ENCODE assay signal across 9 mouse cellular contexts in genomic region chr8:105361751-105362702, GRCm38 (mm10). TPM values are rescaled to one million over a fixed set of nuclear protein-coding genes. Genes with fewer than 3 reads are reported as not detected.
DNase-seq lines count a peak whose midpoint lies in the region; ATAC-seq lines count a peak whose summit lies in the region.
"Had no signal": no experiment of that assay in that cellular context is flagged by ENCODE, and none has a peak within 500 bp of the region (broad histone marks: within the 10 kb centered on the region; RNA-seq: fewer than 3 reads in every experiment).

No protein-coding gene starts in this region.

- ATAC-seq in hindbrain, embryonic 13.5 days (ENCODE audit: low FRiP score) = no peak
- no peak for ATAC-seq in hindbrain, embryonic 16.5 days
- no peak for ATAC-seq in heart, embryonic 14.5 days (ENCODE audit: insufficient number of reproducible peaks, insufficient read depth, low FRiP score, low read depth)
- ATAC-seq in inflammation-experienced regulatory T-cells, adult 6 months = no peak

- H3K36me3 ChIP-seq in hindbrain, embryonic 13.5 days = peaks cover 40% of the 10 kb centered on the region
- H3K36me3 ChIP-seq in hindbrain, embryonic 16.5 days (ENCODE audit: control insufficient read depth, insufficient read depth, low read length) = peaks cover 16% of the 10 kb centered on the region
- H3K36me3 ChIP-seq in heart, embryonic 14.5 days (ENCODE audit: control insufficient read depth, insufficient read depth, low read length) = no peaks in the 10 kb centered on the region

- H3K9ac ChIP-seq in hindbrain, embryonic 13.5 days = peak overlapping the region; percentile 19; the same call in 1 of the 2 replicates
- H3K9ac ChIP-seq in hindbrain, embryonic 16.5 days (ENCODE audit: low read depth, low read length) = no peak overlapping the region
- no peak overlapping the region for H3K9ac ChIP-seq in heart, embryonic 14.5 days (ENCODE audit: low read length)

- peak; percentile 79 for DNase-seq in kidney, postnatal 14 days
- no peak for DNase-seq in adipocyte (ENCODE audit: low spot score)
- DNase-seq in cerebellum, postnatal 4 days (ENCODE audit: low spot score in 2 of 2) = no peak

- H3K4me3 ChIP-seq in hindbrain, embryonic 13.5 days = no peak overlapping the region
- H3K4me3 ChIP-seq in hindbrain, embryonic 16.5 days (ENCODE audit: low read length) = no peak overlapping the region
- H3K4me3 ChIP-seq in brown adipose tissue, adult 24 weeks (ENCODE audit: insufficient read depth, low read depth, low read length) = no peak overlapping the region
- H3K4me3 ChIP-seq in heart, embryonic 14.5 days (ENCODE audit: control insufficient read depth in 1 of 2, insufficient read depth in 1 of 2, low read depth in 1 of 2, low read length in 2 of 2) = no peak overlapping the region

- WGBS in hindbrain, embryonic 13.5 days = 80% methylated on average over 12 of the region's 12 CpGs
- 62% methylated on average over 12 of the region's 12 CpGs for WGBS in hindbrain, embryonic 16.5 days
- WGBS in heart, embryonic 14.5 days = 59% methylated on average over 12 of the region's 12 CpGs

- no peak overlapping the region for H3K27ac ChIP-seq in hindbrain, embryonic 13.5 days
- no peak overlapping the region for H3K27ac ChIP-seq in hindbrain, embryonic 16.5 days (ENCODE audit: low read depth, low read length)
- H3K27ac ChIP-seq in brown adipose tissue, adult 24 weeks (replicated peaks; ENCODE audit: low read depth, low read length) = peak overlapping the region; percentile 22
- peak overlapping the region; percentile 29 to 54 for H3K27ac ChIP-seq in heart, embryonic 14.5 days (replicated peaks in 1 of 2; ENCODE audit: control insufficient read depth in 1 of 2, insufficient read depth in 1 of 2, low read depth in 2 of 2, low read length in 2 of 2)
- H3K27ac ChIP-seq: macrophage had no signal

- no peaks in the 10 kb centered on the region for H3K27me3 ChIP-seq in hindbrain, embryonic 13.5 days
- no peaks in the 10 kb centered on the region for H3K27me3 ChIP-seq in hindbrain, embryonic 16.5 days (replicated peaks; ENCODE audit: control insufficient read depth, insufficient read depth, low read length)
- no peaks in the 10 kb centered on the region for H3K27me3 ChIP-seq in heart, embryonic 14.5 days (ENCODE audit: control insufficient read depth, insufficient read depth, low read length)

- no peaks in the 10 kb centered on the region for H3K9me3 ChIP-seq in hindbrain, embryonic 13.5 days
- no peaks in the 10 kb centered on the region for H3K9me3 ChIP-seq in hindbrain, embryonic 16.5 days (ENCODE audit: control insufficient read depth, low read length)
- H3K9me3 ChIP-seq in heart, embryonic 14.5 days (ENCODE audit: control insufficient read depth, low read length) = no peaks in the 10 kb centered on the region

- 0 out of 2 replicates have a peak, but pooled peaks cover 12% of the 10 kb centered on the region for H3K4me1 ChIP-seq in hindbrain, embryonic 13.5 days (replicated peaks)
- H3K4me1 ChIP-seq in hindbrain, embryonic 16.5 days (ENCODE audit: control insufficient read depth, insufficient read depth, low read depth, low read length) = no peaks in the 10 kb centered on the region; the same call in 1 of the 2 replicates
- H3K4me1 ChIP-seq in brown adipose tissue, adult 24 weeks (ENCODE audit: control insufficient read depth, insufficient read depth, insufficient read length, low read length) = peaks cover 11% of the 10 kb centered on the region; the same call in 1 of the 2 replicates
- peaks cover 3 to 4% of the 10 kb centered on the region in 2 experiments; a peak in 3 of 4 replicates for H3K4me1 ChIP-seq in heart, embryonic 14.5 days (ENCODE audit: control insufficient read depth in 2 of 2, insufficient read depth in 2 of 2, low read length in 2 of 2)

- no peak overlapping the region for H3K4me2 ChIP-seq in hindbrain, embryonic 13.5 days
- H3K4me2 ChIP-seq in hindbrain, embryonic 16.5 days (ENCODE audit: low read length) = no peak overlapping the region
- no peak overlapping the region for H3K4me2 ChIP-seq in heart, embryonic 14.5 days (ENCODE audit: low read length)

RNA-seq across cellular contexts. Expression of gene Plekhg4, which starts 11.0 kb away (rescaled TPM):
- 1.6 and 1.9 TPM in 2 replicates for polyA plus RNA-seq in hindbrain, embryonic 13.5 days (2015; fragmentation: Nextera tagmentation; extraction: Ambion mirVana)
- polyA plus RNA-seq in hindbrain, embryonic 16.5 days (2015; fragmentation: Nextera tagmentation; extraction: Ambion mirVana) = 1.8 and 2.1 TPM in 2 replicates
- polyA plus RNA-seq in brown adipose tissue, adult 24 weeks (2012; ENCODE audit: insufficient read depth, insufficient read length, missing spikeins) = not detected in 2 replicates
- 0.11 and 0.23 TPM in 2 replicates for polyA plus RNA-seq in heart, embryonic 14.5 days (2014; fragmentation: Nextera tagmentation; extraction: Ambion mirVana)
- polyA plus RNA-seq in inflammation-experienced regulatory T-cells, adult 6 months (2017; shearing (Covaris generic)) = under 1 TPM in 1 of 3 experiments, not detected in 2; 0.11 TPM
- polyA plus RNA-seq: macrophage had no signal

RNA-seq across cellular contexts. Expression of gene Slc9a5, which starts 13.4 kb away (rescaled TPM):
- 7.3 and 7.4 TPM in 2 replicates for polyA plus RNA-seq in hindbrain, embryonic 13.5 days (2015; fragmentation: Nextera tagmentation; extraction: Ambion mirVana)
- 12.3 and 14.5 TPM in 2 replicates for polyA plus RNA-seq in hindbrain, embryonic 16.5 days (2015; fragmentation: Nextera tagmentation; extraction: Ambion mirVana)
- polyA plus RNA-seq in brown adipose tissue, adult 24 weeks (2012; ENCODE audit: insufficient read depth, insufficient read length, missing spikeins) = 0.24 TPM in 1 of 2 replicates, not detected in the other
- polyA plus RNA-seq in heart, embryonic 14.5 days (2014; fragmentation: Nextera tagmentation; extraction: Ambion mirVana) = 0.90 and 1.3 TPM in 2 replicates
- polyA plus RNA-seq in inflammation-experienced regulatory T-cells, adult 6 months (2017; shearing (Covaris generic)) = 1 to 10 TPM in 1 of 3 experiments, under 1 TPM in 2; 0.28 to 1.3 (median 0.42) TPM

RNA-seq across cellular contexts. Expression of gene Fhod1, which starts 14.3 kb away (rescaled TPM):
- polyA plus RNA-seq in hindbrain, embryonic 13.5 days (2015; fragmentation: Nextera tagmentation; extraction: Ambion mirVana) = 0.74 and 0.76 TPM in 2 replicates
- 0.69 and 0.93 TPM in 2 replicates for polyA plus RNA-seq in hindbrain, embryonic 16.5 days (2015; fragmentation: Nextera tagmentation; extraction: Ambion mirVana)
- 2.1 and 3.3 TPM in 2 replicates for polyA plus RNA-seq in brown adipose tissue, adult 24 weeks (2012; ENCODE audit: insufficient read depth, insufficient read length, missing spikeins)
- 2.2 and 2.3 TPM in 2 replicates for polyA plus RNA-seq in heart, embryonic 14.5 days (2014; fragmentation: Nextera tagmentation; extraction: Ambion mirVana)
- 1 to 10 TPM; 3.1 to 3.5 (median 3.2) TPM for polyA plus RNA-seq in inflammation-experienced regulatory T-cells, adult 6 months (2017; shearing (Covaris generic))

RNA-seq across cellular contexts. Expression of gene Tmem208, which starts 35.9 kb away (rescaled TPM):
- 133 and 136 TPM in 2 replicates for polyA plus RNA-seq in hindbrain, embryonic 13.5 days (2015; fragmentation: Nextera tagmentation; extraction: Ambion mirVana)
- 144 and 150 TPM in 2 replicates for polyA plus RNA-seq in hindbrain, embryonic 16.5 days (2015; fragmentation: Nextera tagmentation; extraction: Ambion mirVana)
- polyA plus RNA-seq in brown adipose tissue, adult 24 weeks (2012; ENCODE audit: insufficient read depth, insufficient read length, missing spikeins) = 60.5 and 72.6 TPM in 2 replicates
- 81.1 and 88.6 TPM in 2 replicates for polyA plus RNA-seq in heart, embryonic 14.5 days (2014; fragmentation: Nextera tagmentation; extraction: Ambion mirVana)
- polyA plus RNA-seq in inflammation-experienced regulatory T-cells, adult 6 months (2017; shearing (Covaris generic)) = 100 to 1,000 TPM; 136 to 151 (median 144) TPM

RNA-seq across cellular contexts. Expression of gene Lrrc29, which starts 35.9 kb away (rescaled TPM):
- polyA plus RNA-seq in hindbrain, embryonic 13.5 days (2015; fragmentation: Nextera tagmentation; extraction: Ambion mirVana) = 0.82 and 1.4 TPM in 2 replicates
- polyA plus RNA-seq in hindbrain, embryonic 16.5 days (2015; fragmentation: Nextera tagmentation; extraction: Ambion mirVana) = 0.90 and 0.94 TPM in 2 replicates
- polyA plus RNA-seq in brown adipose tissue, adult 24 weeks (2012; ENCODE audit: insufficient read depth, insufficient read length, missing spikeins) = 0.83 and 0.99 TPM in 2 replicates
- polyA plus RNA-seq in heart, embryonic 14.5 days (2014; fragmentation: Nextera tagmentation; extraction: Ambion mirVana) = 1.2 and 1.4 TPM in 2 replicates
- 1 to 10 TPM; 1.8 to 4.2 (median 3.2) TPM for polyA plus RNA-seq in inflammation-experienced regulatory T-cells, adult 6 months (2017; shearing (Covaris generic))

Comparison
In these comparisons a context has a peak if more than half of its experiments do, and no peak if none do; other contexts are left out.
1. H3K27ac ChIP-seq: peak in brown adipose tissue, adult 24 weeks (single experiment) and heart, embryonic 14.5 days (2 of 2); none in hindbrain, embryonic 13.5 days (single experiment) and hindbrain, embryonic 16.5 days (single experiment).